Mouse (Mus musculus): Measurements from ENCODE around the gene Angptl8.

DNA sequence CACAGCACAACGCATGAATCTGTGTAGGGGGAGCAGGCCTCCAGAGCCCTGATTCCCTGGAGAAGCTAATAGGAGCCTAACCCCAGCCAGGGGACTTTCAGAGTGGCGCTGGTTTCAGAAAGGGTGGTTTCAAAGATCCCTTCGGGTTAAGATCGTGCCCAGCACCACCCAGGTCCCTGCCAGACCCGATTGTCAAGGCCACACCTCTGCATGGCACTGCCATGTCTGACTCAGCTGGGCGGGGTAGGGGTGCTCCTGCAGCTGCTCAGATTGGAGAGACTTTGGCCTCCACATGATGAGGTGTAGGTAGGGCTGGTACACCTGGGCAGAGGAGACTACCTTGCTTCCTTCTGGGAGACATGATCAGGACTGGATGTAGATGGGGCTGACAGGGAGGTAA lies 19.6 kb downstream of the Angptl8 start:
- TF ChIP-seq CTCF (IDR thresholded peaks at IDR 0.05; ENCODE audit: control insufficient read depth, insufficient read depth, insufficient replicate concordance, low read depth, low read length): no peak
- no peak for TF ChIP-seq POLR2A (IDR thresholded peaks at IDR 0.05; ENCODE audit: control insufficient read depth, low read depth, low read length)
